Mouse (Mus musculus) adipocyte (in vitro differentiated cells): ENCODE data around the gene Nit1.

Source experiments
- DNase-seq: peaks from one replicate; pipeline ENCODE4 v3.0.0-alpha.2; 2016; ENCODE audit warnings: low spot score

Gene Nit1

GRCm38 (mm10) chr1:171293351-171293750, 52.1 kb downstream of the Nit1 start:
- no peak for DNase-seq

GRCm38 (mm10) chr1:171288328-171288727, 57.1 kb downstream of the Nit1 start:
- DNase-seq, result no peak
